Mouse (Mus musculus) lung, postnatal 10 days (tissue): ENCODE results near the gene Chd6.
A peak's percentile ranks its signal among the peaks of the same experiment; 100 is the strongest.
"Not testable (repeated sequence)": the region's sequence is repeated elsewhere in the genome, so short reads cannot be mapped to it uniquely, and the experiment has no call there.

Experiments used
- DNase-seq: peaks from one replicate; pipeline ENCODE4 v3.0.0; 2021

Chd6 gene

DNA sequence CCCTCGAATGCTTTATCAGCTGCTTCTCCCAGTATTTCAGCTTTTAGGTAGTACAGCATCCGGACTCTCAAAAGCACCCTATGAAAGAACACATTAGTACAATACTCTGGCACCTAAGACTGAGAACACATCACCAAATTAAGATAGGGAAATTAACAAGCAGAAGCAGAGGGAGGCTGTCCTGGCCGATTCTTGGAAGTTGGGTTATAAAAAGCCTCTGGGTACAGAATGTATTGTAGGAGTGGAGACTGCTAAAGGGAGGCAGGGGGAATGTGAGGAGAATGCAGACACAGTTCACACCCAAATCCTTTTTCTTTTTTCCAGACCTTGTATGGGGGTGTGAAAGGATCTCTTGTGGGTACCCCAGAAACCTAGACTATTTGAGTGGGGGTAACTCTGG is 126.2 kb downstream of the Chd6 start:
- no peak for DNase-seq

GRCm38 (mm10) chr2:160981791-160982190 is 127.1 kb downstream of the Chd6 start:
- DNase-seq = no peak

DNA sequence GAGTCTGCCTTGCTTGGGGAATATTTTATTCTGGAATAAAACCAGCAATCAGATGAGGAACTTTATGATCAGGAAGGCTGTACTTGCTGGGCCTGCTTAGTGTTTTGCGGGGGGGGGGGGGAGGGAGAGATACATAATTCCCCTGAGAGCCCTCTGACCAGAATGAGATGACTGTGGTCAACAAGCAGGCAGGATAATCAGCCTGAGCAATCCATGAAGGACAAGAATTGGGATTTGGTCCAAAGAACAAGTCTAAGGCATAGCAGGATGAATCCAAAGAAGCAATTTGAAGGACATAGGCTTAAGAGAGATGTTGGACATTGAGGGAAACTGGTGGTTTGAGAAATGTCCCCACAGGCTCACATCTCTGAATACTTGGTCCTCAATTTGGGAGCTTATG is 130.2 kb downstream of the Chd6 start:
- no peak for DNase-seq

GRCm38 (mm10) chr2:160977248-160977647 is 131.6 kb downstream of the Chd6 start:
- DNase-seq = no peak

DNA sequence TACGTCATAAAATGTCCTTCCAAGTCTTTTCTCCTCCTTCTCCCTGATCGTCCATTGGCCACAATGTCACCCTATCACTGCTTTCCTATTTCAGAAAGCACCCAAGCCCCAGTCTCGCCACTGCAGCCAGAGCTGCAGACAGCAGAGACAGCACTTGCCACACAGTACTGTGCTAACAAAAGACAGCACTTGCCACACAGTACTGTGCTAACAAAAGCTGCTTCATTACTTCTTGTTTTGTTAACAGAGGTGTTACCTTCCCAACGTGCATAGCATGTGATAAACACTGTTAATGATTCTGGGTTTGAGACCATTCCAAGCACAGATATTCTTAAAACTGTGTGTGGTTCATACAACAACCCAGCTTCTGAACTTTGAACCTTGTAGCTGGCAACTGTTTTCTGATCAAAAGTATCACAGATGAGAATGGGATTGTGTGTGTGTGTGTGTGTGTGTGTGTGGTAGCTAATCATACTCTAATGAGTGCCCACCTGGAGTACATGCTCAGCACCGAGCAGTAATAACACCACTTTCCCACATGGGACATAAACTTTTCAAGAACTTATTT is 135.1 kb downstream of the Chd6 start:
- no peak for DNase-seq

DNA sequence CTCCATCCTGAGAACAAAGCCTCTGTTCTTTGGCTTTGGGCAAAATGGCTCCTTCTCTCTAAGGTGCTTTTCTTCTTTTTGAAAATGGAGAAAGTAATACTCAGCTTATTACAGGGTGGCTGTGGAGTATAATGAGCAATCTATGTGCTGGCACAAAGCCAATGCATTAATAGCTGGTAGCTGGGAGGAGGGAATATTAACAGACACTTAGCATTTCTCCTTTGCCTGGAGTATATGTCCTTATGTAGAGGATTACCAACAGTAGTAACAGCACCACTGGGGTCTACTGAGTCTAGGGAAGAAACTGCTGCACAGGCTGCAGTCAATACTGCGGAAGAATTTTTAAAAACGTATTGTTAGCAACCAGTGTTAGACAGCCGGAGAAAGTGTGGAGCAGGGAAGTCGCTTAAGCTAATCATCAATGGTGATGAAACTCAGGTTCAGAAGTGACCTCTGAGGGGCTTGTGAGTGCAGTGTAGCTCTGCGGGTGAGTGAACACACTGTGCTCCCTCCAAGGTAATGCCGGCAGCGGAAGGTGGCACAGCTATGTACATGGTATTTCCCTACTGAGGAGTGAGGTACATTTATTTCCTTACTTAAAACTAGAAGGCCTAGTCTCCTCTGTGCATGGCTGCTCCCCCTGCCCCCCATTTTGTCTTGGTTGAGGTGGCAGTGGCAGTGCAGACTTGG is 136.6 kb downstream of the Chd6 start:
- no peak for DNase-seq

- DNase-seq = no peak
These were observed 146.7 kb downstream of the Chd6 start for GRCm38 (mm10) chr2:160962149-160962548.

GRCm38 (mm10) chr2:160960956-160961646 is 147.8 kb downstream of the Chd6 start:
- DNase-seq = no peak

- DNase-seq = no peak
These were observed 149.0 kb downstream of the Chd6 start for GRCm38 (mm10) chr2:160959901-160960300.

DNA sequence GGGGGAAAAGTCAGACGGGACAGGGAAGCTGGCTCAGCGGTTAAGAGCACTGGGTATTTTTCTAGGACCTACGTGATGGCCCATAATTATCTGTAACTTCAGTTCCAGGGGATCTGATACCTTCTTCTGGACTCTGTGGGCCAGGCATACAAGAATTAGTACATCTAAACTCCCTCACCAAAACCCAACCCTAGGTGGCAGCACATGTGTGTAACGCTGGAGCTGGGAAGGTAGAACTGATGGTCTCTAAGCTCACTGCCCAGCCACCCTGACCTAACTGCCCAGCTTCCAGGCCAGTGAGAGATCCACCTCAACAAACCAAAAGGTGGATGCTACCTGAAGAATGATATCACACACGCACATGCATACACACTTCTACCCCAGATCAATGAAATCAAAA is 150.1 kb downstream of the Chd6 start:
- DNase-seq = peak; percentile 25

DNA sequence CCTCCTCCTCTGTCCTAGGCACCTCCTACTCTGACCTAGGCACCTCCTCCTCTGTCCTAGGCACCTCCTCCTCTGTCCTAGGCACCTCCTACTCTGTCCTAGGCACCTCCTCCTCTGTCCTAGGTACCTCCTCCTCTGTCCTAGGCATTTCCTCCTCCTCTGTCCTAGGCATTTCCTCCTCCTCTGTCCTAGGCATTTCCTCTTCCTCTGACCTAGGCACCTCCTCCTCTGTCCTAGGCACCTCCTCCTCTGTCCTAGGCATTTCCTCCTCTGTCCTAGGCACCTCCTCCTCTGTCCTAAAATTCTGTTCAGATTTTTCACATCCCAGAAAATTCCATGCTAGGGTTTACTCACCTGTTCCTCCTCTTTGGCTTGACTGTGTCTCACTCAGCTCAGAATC is 151.1 kb downstream of the Chd6 start:
- DNase-seq = not testable (repeated sequence)

DNA sequence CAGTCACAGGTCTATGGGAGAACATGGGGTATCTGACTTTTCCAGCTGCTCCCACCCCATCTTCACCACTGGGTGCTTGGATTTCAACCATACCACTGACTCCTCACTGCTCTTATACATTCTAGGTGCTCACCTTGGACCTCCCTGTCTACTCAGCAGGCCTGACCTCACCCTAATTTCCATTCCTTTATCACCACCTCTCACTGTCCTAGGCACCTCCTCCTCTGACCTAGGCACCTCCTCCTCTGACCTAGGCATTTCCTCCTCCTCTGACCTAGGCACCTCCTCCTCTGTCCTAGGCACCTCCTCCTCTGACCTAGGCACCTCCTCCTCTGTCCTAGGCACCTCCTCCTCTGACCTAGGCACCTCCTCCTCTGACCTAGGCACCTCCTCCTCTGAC is 151.6 kb downstream of the Chd6 start:
- not testable (repeated sequence) for DNase-seq

DNA sequence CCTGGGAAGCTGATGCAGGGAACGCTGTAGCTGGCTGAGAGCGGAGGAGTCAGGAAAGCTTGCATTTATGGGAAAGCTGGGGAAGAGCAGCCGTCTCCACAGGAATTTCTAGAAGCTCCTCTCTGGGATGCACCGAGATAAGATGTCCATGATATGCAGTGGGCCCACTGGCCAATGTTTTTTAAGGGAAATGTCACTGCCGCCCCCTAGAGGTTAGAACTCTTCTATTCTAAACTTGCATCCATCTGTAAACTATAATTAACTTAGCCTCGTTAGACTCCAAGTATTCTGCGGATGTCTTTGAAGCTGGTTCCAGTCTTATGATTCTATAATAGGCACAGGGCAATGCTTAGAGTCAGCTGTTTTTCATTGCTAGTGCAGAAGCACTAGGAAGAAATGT is 153.5 kb downstream of the Chd6 start:
- peak; percentile 39 for DNase-seq

DNA sequence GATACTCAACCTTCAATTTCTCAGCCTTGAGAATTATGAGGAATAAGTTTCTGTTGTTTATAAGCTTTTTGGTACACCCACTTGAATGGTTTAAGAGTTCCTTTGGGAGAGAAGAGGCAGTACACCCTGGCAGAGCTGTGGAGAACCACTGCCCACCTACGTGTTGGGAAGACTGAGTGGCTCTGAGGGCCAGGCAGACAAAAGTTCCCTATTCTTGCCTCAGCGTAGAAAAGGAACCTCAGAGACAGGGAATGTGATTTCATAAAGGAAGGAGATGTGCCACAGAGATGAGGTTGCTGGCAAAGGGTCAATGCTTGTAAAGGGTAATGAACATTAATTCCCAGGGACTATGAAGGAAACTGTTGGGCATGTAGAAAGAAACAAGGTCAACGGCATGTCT is 154.3 kb downstream of the Chd6 start:
- DNase-seq = no peak

GRCm38 (mm10) chr2:160953131-160953873 is 155.6 kb downstream of the Chd6 start:
- no peak for DNase-seq

- DNase-seq = no peak
These were observed 157.3 kb downstream of the Chd6 start for GRCm38 (mm10) chr2:160951595-160951994.

GRCm38 (mm10) chr2:160942443-160942842 is 166.4 kb downstream of the Chd6 start:
- DNase-seq = no peak

GRCm38 (mm10) chr2:160940930-160941709 is 167.8 kb downstream of the Chd6 start:
- DNase-seq = peak; percentile 57

- DNase-seq = no peak
These were observed 174.4 kb downstream of the Chd6 start for GRCm38 (mm10) chr2:160934451-160934850.

DNA sequence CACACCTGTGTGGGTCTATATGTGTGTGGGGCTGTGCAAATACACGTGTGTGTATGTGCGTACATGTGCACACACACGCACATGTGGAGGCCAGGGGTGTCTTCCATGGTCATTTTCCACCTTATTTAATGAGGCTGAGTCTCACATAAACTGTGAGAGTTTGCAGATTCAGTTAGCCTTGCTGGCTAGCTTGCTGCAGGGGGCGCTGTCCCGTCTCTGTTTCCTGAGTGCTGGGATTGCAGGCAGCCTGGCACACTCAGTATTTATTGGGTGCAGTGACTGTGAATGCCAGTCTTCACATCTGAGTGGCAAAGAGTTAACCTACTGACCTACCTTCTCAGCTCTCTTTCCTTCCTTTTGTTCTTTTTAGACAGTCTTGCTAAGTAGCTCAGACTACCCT is 175.0 kb downstream of the Chd6 start:
- no peak for DNase-seq

- no peak for DNase-seq
These were observed 175.9 kb downstream of the Chd6 start for GRCm38 (mm10) chr2:160932981-160933380.

DNA sequence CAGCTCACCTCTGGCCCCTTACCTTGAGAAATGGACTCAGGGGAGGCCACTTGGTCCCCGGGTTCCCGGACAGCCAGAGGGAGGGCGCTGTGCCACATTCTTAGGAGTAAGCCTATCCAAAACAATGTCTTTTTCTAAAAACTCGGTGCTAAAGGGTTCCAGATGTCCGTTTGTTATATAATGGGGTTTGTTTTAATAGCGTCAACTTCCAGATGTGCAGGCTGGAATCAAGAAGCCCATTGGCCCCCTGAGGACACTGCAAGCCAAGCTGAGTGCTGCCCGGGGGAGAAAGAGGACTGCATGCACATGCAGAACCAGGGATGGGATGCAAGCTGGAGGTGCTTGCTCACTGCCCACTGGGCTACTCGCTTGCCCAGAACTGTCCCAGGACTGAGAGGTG is 176.6 kb downstream of the Chd6 start:
- no peak for DNase-seq

DNA sequence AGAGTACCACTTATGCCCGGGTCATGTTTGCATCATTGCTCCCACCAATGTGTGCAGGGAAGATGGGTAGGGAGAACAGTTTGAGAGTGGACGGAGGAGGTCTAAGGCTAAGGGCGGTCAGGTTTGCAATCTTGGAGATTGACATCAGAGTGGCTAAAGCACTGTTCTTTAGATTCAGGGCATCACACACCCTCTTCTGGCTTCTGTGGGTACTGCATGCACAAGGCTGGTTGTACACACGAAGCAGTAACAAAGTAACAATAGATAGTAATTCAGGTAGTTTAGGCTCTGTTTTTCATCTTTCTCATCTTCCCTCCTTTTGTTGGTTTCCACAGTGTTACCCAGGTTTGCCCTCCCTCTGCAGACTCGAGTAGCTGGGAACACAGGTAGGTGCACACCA is 177.5 kb downstream of the Chd6 start:
- DNase-seq = no peak
